Mouse (Mus musculus): ENCODE measurements at regions not wholly inside any gene's neighbourhood (a gene's known extent, or its start where the extent isn't known, plus 50 kb on each side); places are given as distances from the start of the nearest gene placed in this dataset.

- no peak for DNase-seq (ENCODE audit: low read depth)
Observed at GRCm38 (mm10) chr7:136182101-136182500, 465.9 kb upstream of the Mki67 start.

GRCm38 (mm10) chr7:136196424-136197160 is 480.4 kb upstream of the Mki67 start:
- no peak for DNase-seq (ENCODE audit: low read depth)

GRCm38 (mm10) chr7:136208879-136209278 is 492.7 kb upstream of the Mki67 start:
- DNase-seq (ENCODE audit: low read depth) = no peak

GRCm38 (mm10) chr7:136209299-136210171 is 493.4 kb upstream of the Mki67 start:
- no peak for DNase-seq (ENCODE audit: low read depth)

GRCm38 (mm10) chr7:136212492-136212891 is 496.3 kb upstream of the Mki67 start:
- DNase-seq (ENCODE audit: low read depth) = no peak

- DNase-seq (ENCODE audit: low read depth) = no peak
Observed at GRCm38 (mm10) chr7:136213057-136213961, 497.1 kb upstream of the Mki67 start.

- DNase-seq (ENCODE audit: low read depth) = no peak
Observed at GRCm38 (mm10) chr7:136213962-136214308, 497.8 kb upstream of the Mki67 start.

- no peak for DNase-seq (ENCODE audit: low read depth)
Observed at GRCm38 (mm10) chr7:136214415-136214814, 498.3 kb upstream of the Mki67 start.

GRCm38 (mm10) chr7:136216734-136217133 is 500.6 kb upstream of the Mki67 start:
- no peak for DNase-seq (ENCODE audit: low read depth)

GRCm38 (mm10) chr7:136219564-136220244 is 503.5 kb upstream of the Mki67 start:
- DNase-seq (ENCODE audit: low read depth) = no peak

GRCm38 (mm10) chr7:136220245-136221167 is 504.3 kb upstream of the Mki67 start:
- DNase-seq (ENCODE audit: low read depth) = no peak

- no peak for DNase-seq (ENCODE audit: low read depth)
Observed at GRCm38 (mm10) chr7:136221620-136222019, 505.5 kb upstream of the Mki67 start.

GRCm38 (mm10) chr7:136226031-136226430 is 509.9 kb upstream of the Mki67 start:
- DNase-seq (ENCODE audit: low read depth) = no peak

- no peak for DNase-seq (ENCODE audit: low read depth)
Observed at GRCm38 (mm10) chr7:136228331-136228730, 512.2 kb upstream of the Mki67 start.

- no peak for DNase-seq (ENCODE audit: low read depth)
Observed at GRCm38 (mm10) chr7:136229592-136229991, 513.4 kb upstream of the Mki67 start.

GRCm38 (mm10) chr7:136232177-136232576 is 516.0 kb upstream of the Mki67 start:
- DNase-seq (ENCODE audit: low read depth) = no peak

GRCm38 (mm10) chr7:136235563-136235962 is 519.4 kb upstream of the Mki67 start:
- no peak for DNase-seq (ENCODE audit: low read depth)

GRCm38 (mm10) chr7:136236391-136236790 is 520.2 kb upstream of the Mki67 start:
- no peak for DNase-seq (ENCODE audit: low read depth)

- no peak for DNase-seq (ENCODE audit: low read depth)
Observed at GRCm38 (mm10) chr7:136265691-136266090, 549.5 kb upstream of the Mki67 start.

GRCm38 (mm10) chr7:136267716-136268489 is 551.7 kb upstream of the Mki67 start:
- DNase-seq (ENCODE audit: low read depth) = no peak

All from 416B (cell line).